Mouse (Mus musculus) hematopoietic multipotent progenitor cell, adult 10-12 weeks (in vitro differentiated cells): ENCODE results near the gene Olfr1130. TPM values are rescaled to one million over a fixed set of nuclear protein-coding genes. Genes with fewer than 3 reads are reported as not detected.

Source experiments
- polyA plus RNA-seq: library from polyadenylated mRNA; stranded (reverse); fragments of >175 nt; gene quantifications from 2 replicates; pipeline ENCODE4 v1.2.3, GENCODE M21; 2012; ENCODE audit warnings: low replicate concordance

Olfr1130 gene
- not detected in 2 replicates for polyA plus RNA-seq

DNA sequence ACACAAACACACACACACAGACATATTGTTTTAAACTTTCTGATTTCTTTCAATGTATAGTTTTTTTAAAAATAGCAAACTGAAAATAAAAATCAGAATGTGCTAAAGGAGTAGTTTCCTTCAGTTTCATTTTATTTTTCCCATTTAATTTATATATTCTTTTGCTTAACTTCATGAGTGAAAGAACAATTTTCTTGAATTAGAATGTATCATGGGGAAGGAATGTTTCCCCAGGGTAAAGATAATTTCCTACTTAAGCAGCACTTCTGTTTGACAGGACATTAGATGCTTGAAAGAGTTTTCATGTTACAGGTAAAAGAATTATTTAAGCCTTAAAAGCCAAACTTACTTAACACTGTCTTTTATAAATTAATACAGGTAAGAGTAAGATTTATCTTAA lies at the start of gene Olfr1130:
Gene Olfr1130, plus strand, starts transcription at position 301 of the 400 bp plus-strand sequence.

DNA sequence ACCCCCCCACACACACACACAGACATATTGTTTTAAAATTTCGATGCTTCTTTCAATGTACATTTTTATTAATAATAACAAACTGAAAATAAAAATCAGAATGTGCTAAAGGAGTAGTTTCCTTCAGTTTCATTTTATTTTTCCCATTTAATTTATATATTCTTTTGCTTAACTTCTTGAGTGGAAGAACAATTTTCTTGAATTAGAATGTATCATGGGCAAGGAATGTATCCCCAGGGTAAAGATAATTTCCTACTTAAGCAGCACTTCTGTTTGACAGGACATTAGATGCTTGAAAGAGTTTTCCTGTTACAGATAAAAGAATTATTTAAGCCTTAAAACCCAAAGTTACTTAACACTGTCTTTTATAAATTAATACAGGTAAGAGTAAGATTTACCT lies 32.4 kb upstream of the Olfr1130 start, which contains the start of gene Olfr1129:
Gene Olfr1129, plus strand, starts transcription at position 301 of the 400 bp plus-strand sequence.

DNA sequence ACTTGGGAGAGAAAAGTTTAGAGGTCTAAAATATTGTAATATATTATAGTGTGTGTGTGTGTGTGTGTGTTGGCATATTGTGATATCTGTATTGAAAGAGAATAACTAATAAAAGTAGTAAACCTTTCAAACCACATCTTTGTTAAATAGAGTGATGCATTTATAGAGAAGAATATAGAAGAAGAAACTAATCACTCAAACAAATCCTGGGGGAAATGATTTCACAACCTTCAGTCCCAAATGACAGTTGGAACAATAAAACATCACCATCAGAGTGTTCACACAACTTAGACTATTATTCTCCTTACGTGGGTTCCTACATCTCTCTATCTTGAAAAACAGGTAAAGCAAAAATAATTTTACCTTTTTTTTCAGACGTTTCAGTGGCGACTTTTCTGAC lies 20.8 kb downstream of the Olfr1130 start, which contains the start of gene Olfr1131:
Gene Olfr1131, plus strand, starts transcription at position 301 of the 400 bp plus-strand sequence.

DNA sequence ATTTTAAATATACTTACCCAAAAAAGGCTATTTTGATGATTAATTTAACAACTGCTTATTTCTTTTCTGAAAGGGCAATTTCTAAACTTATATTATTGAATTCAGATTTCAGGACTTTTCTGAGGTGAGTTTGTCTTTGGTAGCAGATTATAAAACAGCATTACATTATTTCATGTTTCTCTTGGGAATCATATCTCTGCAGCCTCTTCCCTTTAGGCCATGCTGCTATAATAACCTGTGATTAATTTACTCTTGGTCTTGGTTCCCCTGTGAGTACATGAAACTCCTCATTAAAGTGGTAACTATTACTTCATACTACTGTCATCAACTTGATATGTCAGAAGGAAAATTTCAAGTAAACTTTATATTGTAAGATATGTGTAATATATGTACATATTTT lies 31.4 kb downstream of the Olfr1130 start, which contains the start of gene Olfr1132:
Gene Olfr1132, minus strand, starts transcription at position 101 of the 400 bp plus-strand sequence.

DNA sequence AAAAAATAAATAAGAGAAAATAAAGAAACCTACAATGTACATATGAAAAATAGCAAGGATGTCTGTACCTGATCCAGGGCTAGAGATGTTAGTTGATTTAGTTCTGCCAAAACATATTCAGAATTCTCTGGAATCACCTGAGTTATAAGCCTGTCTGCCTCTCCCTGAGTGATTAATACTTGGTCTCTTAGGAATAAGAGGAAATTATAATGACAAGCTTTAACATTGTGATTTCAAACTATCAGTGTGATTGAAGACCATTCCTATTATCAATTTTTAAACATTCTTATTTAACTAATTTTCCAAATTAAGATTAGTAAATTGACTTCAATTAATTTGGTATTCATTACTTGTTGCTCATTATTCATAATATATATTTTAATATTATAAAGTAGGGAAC lies 41.3 kb downstream of the Olfr1130 start, which contains the start of gene Olfr1133:
Gene Olfr1133, minus strand, starts transcription at position 101 of the 400 bp plus-strand sequence.

DNA sequence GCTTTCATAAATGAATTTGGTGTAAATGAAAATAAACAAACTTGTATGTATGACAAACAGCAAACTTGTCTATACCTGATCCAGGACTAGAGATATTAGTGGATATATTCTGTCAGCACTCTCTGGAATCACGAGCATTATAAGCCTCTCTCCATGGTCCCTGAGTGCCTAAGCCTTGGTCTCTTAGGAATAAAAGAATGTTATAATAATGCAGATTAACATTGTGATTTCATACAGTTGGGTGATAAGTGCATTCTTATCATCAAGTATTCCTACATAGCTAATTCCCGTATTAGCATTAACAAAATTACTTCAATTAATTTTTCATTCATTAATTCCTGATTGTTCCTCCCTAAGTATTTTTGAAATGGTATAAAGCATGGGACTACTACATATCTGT lies 52.3 kb downstream of the Olfr1130 start, which contains the start of gene Olfr1134:
Gene Olfr1134, minus strand, starts transcription at position 101 of the 400 bp plus-strand sequence.

Other genes starting within 250 kb of the Olfr1130 start
- gene Olfr1121, start 236.3 kb upstream of the Olfr1130 start, polyA plus RNA-seq: not detected in 2 replicates
- 0.23 TPM in 1 of 2 replicates, not detected in the other for gene Olfr1122, start 220.4 kb upstream of the Olfr1130 start, polyA plus RNA-seq
- gene Olfr1123, start 189.6 kb upstream of the Olfr1130 start, polyA plus RNA-seq: not detected in 2 replicates
- gene Olfr1124, start 175.9 kb upstream of the Olfr1130 start, polyA plus RNA-seq: not detected in 2 replicates
- not detected in 2 replicates for gene Olfr1126, start 152.2 kb upstream of the Olfr1130 start, polyA plus RNA-seq
- gene Pramel7, start 109.1 kb upstream of the Olfr1130 start, polyA plus RNA-seq: not detected in 2 replicates
- not detected in 2 replicates for gene Pramel6, start 99.6 kb upstream of the Olfr1130 start, polyA plus RNA-seq
- gene Olfr153, start 74.4 kb upstream of the Olfr1130 start, polyA plus RNA-seq: not detected in 2 replicates
- gene Olfr1128, start 60.7 kb upstream of the Olfr1130 start, polyA plus RNA-seq: not detected in 2 replicates
- not detected in 2 replicates for gene Olfr1129, start 32.3 kb upstream of the Olfr1130 start, polyA plus RNA-seq
- gene Olfr1131, start 20.9 kb downstream of the Olfr1130 start, polyA plus RNA-seq: not detected in 2 replicates
- not detected in 2 replicates for gene Olfr1132, start 31.3 kb downstream of the Olfr1130 start, polyA plus RNA-seq
- gene Olfr1133, start 41.2 kb downstream of the Olfr1130 start, polyA plus RNA-seq: not detected in 2 replicates
- not detected in 2 replicates for gene Olfr1134, start 52.2 kb downstream of the Olfr1130 start, polyA plus RNA-seq
- gene Olfr1135, start 67.5 kb downstream of the Olfr1130 start, polyA plus RNA-seq: not detected in 2 replicates
- gene Olfr1136, start 87.7 kb downstream of the Olfr1130 start, polyA plus RNA-seq: not detected in 2 replicates
- not detected in 2 replicates for gene Olfr1137, start 107.0 kb downstream of the Olfr1130 start, polyA plus RNA-seq
- gene Olfr1138, start 133.8 kb downstream of the Olfr1130 start, polyA plus RNA-seq: not detected in 2 replicates
- gene Olfr1140, start 137.5 kb downstream of the Olfr1130 start, polyA plus RNA-seq: not detected in 2 replicates
- gene Olfr1141, start 147.8 kb downstream of the Olfr1130 start, polyA plus RNA-seq: not detected in 2 replicates
- not detected in 2 replicates for gene Olfr152, start 173.3 kb downstream of the Olfr1130 start, polyA plus RNA-seq
- gene Olfr1143, start 194.4 kb downstream of the Olfr1130 start, polyA plus RNA-seq: not detected in 2 replicates
- gene Olfr1145, start 203.6 kb downstream of the Olfr1130 start, polyA plus RNA-seq: not detected in 2 replicates
- not detected in 2 replicates for gene Olfr1148, start 224.3 kb downstream of the Olfr1130 start, polyA plus RNA-seq
- gene Olfr1150-ps1, start 237.8 kb downstream of the Olfr1130 start, polyA plus RNA-seq: not detected in 2 replicates
- not detected in 2 replicates for gene Olfr1151, start 249.7 kb downstream of the Olfr1130 start, polyA plus RNA-seq